Mouse (Mus musculus) heart, adult 2 months (tissue): ENCODE results near the gene Lsm4. TPM values are rescaled to one million over a fixed set of nuclear protein-coding genes. Genes with fewer than 3 reads are reported as not detected.

Experiments used
- DNase-seq, 2 experiments: peaks; one replicate each; pipeline ENCODE4 v3.0.0; 2021
- H3K27ac ChIP-seq: fragments of 200-600 bp; 2 replicates; pipeline ENCODE4 v1.8.1; 2022
- H3K27me3 ChIP-seq: fragments of 200-500 bp; 2 replicates; pipeline ENCODE4 v1.6.1; 2012; ENCODE audit warnings: mild to moderate bottlenecking, low read length, inconsistent platforms, mixed read lengths; ENCODE audit not compliant: control insufficient read depth, insufficient read depth
- H3K36me3 ChIP-seq: fragments of 200-500 bp; 2 replicates; pipeline ENCODE4 v1.6.1; 2012; ENCODE audit warnings: low read length, inconsistent platforms; ENCODE audit not compliant: control insufficient read depth, insufficient read depth
- H3K4me1 ChIP-seq: fragments of 200-500 bp; 2 replicates; pipeline ENCODE4 v1.6.1; 2011; ENCODE audit warnings: low read length; ENCODE audit not compliant: control insufficient read depth, insufficient read depth
- H3K4me3 ChIP-seq: fragments of 200-600 bp; 2 replicates; pipeline ENCODE4 v1.8.1; 2022
- H3K79me2 ChIP-seq: fragments of 200-500 bp; replicated peaks from 2 replicates; pipeline ENCODE4 v1.6.1; 2012; ENCODE audit warnings: mild to moderate bottlenecking, inconsistent platforms, low read length, moderate library complexity, mixed read lengths; ENCODE audit not compliant: control insufficient read depth, insufficient read depth
- H3K9ac ChIP-seq: fragments of 200-500 bp; 2 replicates; pipeline ENCODE4 v1.6.1; 2012; ENCODE audit warnings: low read depth, mild to moderate bottlenecking, control low read depth, inconsistent platforms, low read length, mixed read lengths
- CTCF ChIP-seq: fragments of 200-600 bp; IDR thresholded peaks from 2 replicates; pipeline ENCODE4 v1.8.1; 2022; ENCODE audit warnings: antibody characterized with exemption, mild to moderate bottlenecking, moderate library complexity
- EP300 ChIP-seq: fragments of 200-500 bp; IDR thresholded peaks from 2 replicates; pipeline ENCODE4 v1.6.1; 2011; ENCODE audit warnings: low read depth, low read length, control low read depth; ENCODE audit not compliant: insufficient read depth
- POLR2A ChIP-seq: fragments of 200-500 bp; IDR thresholded peaks from 2 replicates; pipeline ENCODE4 v1.6.1; 2011; ENCODE audit warnings: mild to moderate bottlenecking, low read depth, low read length, control low read depth; ENCODE audit not compliant: insufficient read depth
- WGBS: fragments of 180-500 bp; shearing (Covaris S2); methylation state at CpG from one replicate; pipeline ENCODE4 v1.1.7; 2018; 5-methylcytosine and 5-hydroxymethylcytosine counted together
- intact Hi-C: fragments of 180-260 bp; cut with DNase I; formaldehyde crosslinking; loops from one replicate; pipeline ENCODE4 v1.15.1; 2025
- polyA plus RNA-seq: library from polyadenylated mRNA; depleted of rRNA; stranded (reverse); fragments of >200 nt; gene quantifications from 2 replicates; pipeline ENCODE4 v1.2.3, GENCODE M21; 2012
- total RNA-seq, 2 experiments: library from RNA; stranded (reverse); gene quantifications; 2 replicates each; pipeline ENCODE4 v1.2.3; 2021

Lsm4 gene
- total and polyA plus RNA-seq, 3 experiments, result 56.9 to 68.3 (median 64.2) TPM

- H3K9ac ChIP-seq, result no peak overlapping the region
- no peaks in the 10 kb centered on the region for H3K36me3 ChIP-seq
- 25% methylated on average over 8 of the region's 8 CpGs for WGBS
- no peaks in the 10 kb centered on the region for H3K79me2 ChIP-seq
- H3K4me1 ChIP-seq, result peaks cover 10% of the 10 kb centered on the region
- TF ChIP-seq EP300, result 0 out of 2 replicates have a peak, but pooled peaks have one; percentile 9
- TF ChIP-seq POLR2A, result no peak
- no peak overlapping the region for H3K4me3 ChIP-seq
- no peaks in the 10 kb centered on the region for H3K27me3 ChIP-seq
- peak; percentile 76 to 82 for DNase-seq
- intact Hi-C loops, result no loop called here
- H3K27ac ChIP-seq, result peak overlapping the region; percentile 62
Observed at GRCm38 (mm10) chr8:70687576-70687975, 14.5 kb downstream of the Lsm4 start.

- H3K27ac ChIP-seq, result peak overlapping the region; percentile 62; the same call in 1 of the 2 replicates
- peaks cover 10% of the 10 kb centered on the region for H3K4me1 ChIP-seq
- no peak overlapping the region for H3K4me3 ChIP-seq
- no peaks in the 10 kb centered on the region for H3K36me3 ChIP-seq
- H3K9ac ChIP-seq, result no peak overlapping the region
- intact Hi-C loops, result no loop called here
- H3K27me3 ChIP-seq, result no peaks in the 10 kb centered on the region
- 79% methylated on average over 3 of the region's 3 CpGs for WGBS
- H3K79me2 ChIP-seq, result no peaks in the 10 kb centered on the region
- TF ChIP-seq POLR2A, result no peak
- no peak for TF ChIP-seq EP300
- TF ChIP-seq CTCF, result no peak
- DNase-seq, result no peak
Observed at GRCm38 (mm10) chr8:70688136-70688535, 15.1 kb downstream of the Lsm4 start.

- TF ChIP-seq EP300, result no peak
- no peak for TF ChIP-seq POLR2A
- no peak for TF ChIP-seq CTCF
- Histone ChIP-seq H3K36me3 (no peaks in the 10 kb centered on the region), H3K4me3 (no peak overlapping the region), H3K27ac (no peak overlapping the region), H3K27me3 (no peaks in the 10 kb centered on the region), H3K79me2 (no peaks in the 10 kb centered on the region), H3K4me1 (peaks cover 10% of the 10 kb centered on the region), H3K9ac (no peak overlapping the region)
- WGBS, result 55% methylated on average over 5 of the region's 5 CpGs
- no peak for DNase-seq
- intact Hi-C loops, result no loop called here
Observed at GRCm38 (mm10) chr8:70689892-70690390, 16.9 kb downstream of the Lsm4 start.

GRCm38 (mm10) chr8:70691230-70691629 lies 18.2 kb downstream of the Lsm4 start:
- WGBS, result 94% methylated on average over 4 of the region's 4 CpGs
- Histone ChIP-seq H3K9ac (no peak overlapping the region), H3K27me3 (no peaks in the 10 kb centered on the region), H3K4me1 (peaks cover 13% of the 10 kb centered on the region), H3K27ac (no peak overlapping the region), H3K4me3 (no peak overlapping the region), H3K79me2 (no peaks in the 10 kb centered on the region), H3K36me3 (no peaks in the 10 kb centered on the region)
- TF ChIP-seq CTCF, result no peak
- TF ChIP-seq EP300, result no peak
- TF ChIP-seq POLR2A, result no peak
- DNase-seq, result no peak
- intact Hi-C loops, result no loop called here

GRCm38 (mm10) chr8:70691727-70692231 lies 18.7 kb downstream of the Lsm4 start:
- H3K4me1 ChIP-seq, result peaks cover 13% of the 10 kb centered on the region
- H3K79me2 ChIP-seq, result no peaks in the 10 kb centered on the region
- TF ChIP-seq POLR2A, result no peak
- no peak for TF ChIP-seq EP300
- no peak overlapping the region for H3K4me3 ChIP-seq
- intact Hi-C loops, result no loop called here
- DNase-seq, result no peak
- no peak overlapping the region for H3K27ac ChIP-seq
- no peak overlapping the region for H3K9ac ChIP-seq
- no peaks in the 10 kb centered on the region for H3K27me3 ChIP-seq
- H3K36me3 ChIP-seq, result no peaks in the 10 kb centered on the region
- 12% methylated on average over 18 of the region's 20 CpGs for WGBS

GRCm38 (mm10) chr8:70693636-70694035 lies 20.6 kb downstream of the Lsm4 start:
- Histone ChIP-seq H3K36me3 (peaks cover 2% of the 10 kb centered on the region; the same call in 1 of the 2 replicates), H3K9ac (no peak overlapping the region), H3K4me1 (peaks cover 12% of the 10 kb centered on the region), H3K27ac (no peak overlapping the region), H3K4me3 (no peak overlapping the region), H3K79me2 (no peaks in the 10 kb centered on the region), H3K27me3 (no peaks in the 10 kb centered on the region)
- WGBS, result 27% methylated on average over 5 of the region's 5 CpGs
- DNase-seq, result no peak
- TF ChIP-seq POLR2A (0 out of 2 replicates have a peak, but pooled peaks have one; percentile 10), EP300 (no peak)
- intact Hi-C loops, result no loop called here
